Mouse (Mus musculus) neutrophil, adult 5-6 weeks (primary cell): ENCODE measurements at regions not wholly inside any gene's neighbourhood (a gene's known extent, or its start where the extent isn't known, plus 50 kb on each side); places are given as distances from the start of the nearest gene placed in this dataset.

Experiments
- ATAC-seq: fragments of 151-379, 151-347 bp; 2 replicates; pipeline ENCODE4 v1.8.0; 2017; ENCODE audit warnings: mild to moderate bottlenecking, moderate TSS enrichment; ENCODE audit not compliant: insufficient number of reproducible peaks, poor library complexity, low FRiP score, severe bottlenecking; ENCODE audit errors: extremely low read depth

DNA sequence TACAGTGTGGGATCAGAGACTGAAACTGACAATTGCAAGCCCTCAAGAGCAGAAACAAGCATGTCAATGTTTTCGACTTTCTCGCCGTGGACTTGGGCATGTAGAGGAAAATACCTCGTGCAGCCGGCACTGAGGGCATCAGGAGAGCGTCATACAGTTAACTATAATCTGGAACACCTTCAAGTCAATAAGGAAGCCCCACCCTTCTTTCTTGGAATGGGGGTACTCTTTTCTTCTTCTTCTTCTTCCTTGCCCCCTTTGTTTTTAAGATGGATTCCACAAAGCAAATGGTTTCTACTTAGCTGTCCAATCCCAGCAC lies 452.5 kb downstream of the Wdr11 start:
- no peak for ATAC-seq

DNA sequence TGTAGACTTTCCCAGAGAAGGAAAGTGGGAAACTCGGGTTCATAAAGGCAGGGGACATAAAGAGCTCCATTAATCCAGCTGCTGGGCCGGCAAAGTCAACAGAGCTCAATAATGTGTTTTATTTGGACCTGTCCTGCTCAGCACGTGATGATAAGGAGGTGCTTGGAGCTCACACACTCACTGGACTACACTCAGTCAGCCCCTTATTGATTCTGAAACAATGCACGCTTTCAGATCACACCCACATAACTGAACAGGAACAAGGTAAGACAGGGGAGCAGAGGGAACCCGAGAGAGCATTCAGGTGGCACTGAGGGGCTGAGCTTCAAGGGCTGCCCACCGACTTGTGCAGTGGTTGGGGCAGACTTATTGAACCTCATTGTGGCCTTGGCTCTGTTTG lies 452.9 kb downstream of the Wdr11 start:
- no peak for ATAC-seq

DNA sequence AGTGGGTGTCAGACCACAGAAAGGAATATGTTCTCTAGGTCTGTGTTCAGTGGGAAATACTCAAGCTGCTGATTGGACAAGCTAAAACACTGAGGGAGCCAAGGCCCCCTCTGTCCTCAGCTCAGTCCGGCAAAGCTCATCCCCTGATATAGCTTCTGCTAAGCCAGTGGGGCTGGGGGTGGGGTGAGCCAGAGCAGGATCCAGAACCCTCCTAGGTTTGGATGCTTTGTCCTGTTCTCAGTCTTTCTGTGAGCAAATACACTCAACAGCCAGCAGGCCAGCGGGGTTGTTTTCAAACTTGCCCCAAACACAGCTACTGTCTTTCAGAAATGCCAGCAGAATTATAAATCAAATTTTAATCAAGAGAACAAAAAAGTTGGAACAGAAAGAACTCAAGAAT lies 454.4 kb downstream of the Wdr11 start:
- no peak for ATAC-seq

DNA sequence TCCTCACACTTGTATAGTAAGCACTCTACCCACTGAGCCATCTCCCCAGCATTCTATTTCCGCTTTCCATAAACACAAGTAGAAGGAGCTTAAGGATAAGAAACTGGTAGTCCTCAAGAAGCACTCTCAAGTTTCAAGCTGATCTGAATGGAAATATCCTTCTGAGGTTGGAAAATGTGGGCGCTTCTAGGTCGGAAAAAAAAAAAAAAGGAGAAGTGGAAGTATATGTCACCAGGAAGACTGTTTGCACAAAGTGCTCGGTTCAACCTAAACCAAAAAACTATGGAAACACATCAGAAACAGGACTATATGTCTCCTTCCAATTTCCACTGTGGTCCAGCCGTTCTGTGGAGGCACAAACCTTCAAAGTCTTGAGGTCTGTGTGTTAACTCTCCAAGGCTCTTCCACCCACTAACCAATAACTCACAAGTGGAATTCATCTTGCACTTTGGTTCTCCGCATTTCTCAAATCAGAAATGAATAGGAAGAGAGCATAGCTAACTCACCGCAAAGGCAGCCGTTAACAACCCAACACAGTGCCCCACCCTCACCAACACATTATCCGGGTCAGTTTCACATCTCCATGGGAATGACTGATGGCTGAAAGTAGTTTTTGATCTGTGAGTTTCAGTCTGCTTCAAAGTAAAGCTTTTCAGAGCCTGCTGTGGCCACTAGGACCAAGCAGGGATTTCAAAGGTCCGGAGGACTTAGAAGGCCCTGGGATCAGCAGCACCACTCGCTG lies 455.8 kb downstream of the Wdr11 start:
- no peak for ATAC-seq

DNA sequence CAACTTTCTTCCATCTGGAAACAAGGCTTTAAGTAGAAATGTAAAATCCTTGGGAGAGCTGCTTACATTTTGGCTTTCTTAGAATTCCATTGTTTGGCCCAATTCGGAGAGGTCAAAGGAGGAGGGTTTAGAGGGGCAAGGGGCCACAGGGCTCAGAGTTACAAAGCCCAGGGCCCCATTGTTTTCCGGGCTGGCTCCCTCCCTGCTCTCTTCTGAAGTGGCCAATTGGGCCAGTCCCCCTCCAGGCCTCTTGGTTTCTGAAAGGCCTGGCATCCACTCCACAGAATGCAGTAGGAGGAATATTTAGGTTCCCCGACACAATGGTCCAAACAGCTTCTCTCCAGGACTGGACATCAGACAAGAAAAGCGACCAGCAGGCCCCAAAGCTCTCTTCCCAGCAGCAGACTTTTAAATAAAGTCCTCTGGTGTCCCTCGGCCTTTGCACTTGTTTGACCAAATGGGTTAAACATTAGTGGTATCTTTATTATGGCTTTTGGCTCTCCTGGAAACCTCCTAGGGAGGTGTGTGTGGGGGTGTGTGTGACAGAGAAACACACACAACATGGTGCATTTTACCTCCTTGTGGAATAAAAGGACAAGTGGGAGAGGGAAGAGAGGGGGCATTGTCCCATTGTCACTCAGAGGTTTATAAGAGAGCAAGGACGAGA lies 456.6 kb downstream of the Wdr11 start:
- ATAC-seq: no peak

DNA sequence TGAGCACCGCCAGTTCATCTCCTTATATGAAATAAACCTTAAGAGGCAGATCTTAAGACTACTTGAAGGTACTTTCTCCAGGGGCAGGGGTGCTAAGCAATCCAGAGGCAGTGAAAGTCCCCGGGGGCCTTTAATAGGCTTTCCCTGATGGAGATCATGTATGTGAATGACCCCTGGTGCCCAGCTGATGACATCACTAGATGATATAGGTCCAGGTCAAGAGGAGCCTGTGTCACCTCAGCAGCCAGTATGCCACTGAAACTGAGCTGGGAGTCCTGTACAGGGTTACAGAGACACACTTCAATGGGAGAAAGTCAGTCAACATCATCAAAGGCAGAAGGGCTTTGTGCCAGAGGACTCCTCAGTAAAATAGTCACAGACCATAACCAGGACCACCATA lies 457.8 kb downstream of the Wdr11 start:
- no peak for ATAC-seq

DNA sequence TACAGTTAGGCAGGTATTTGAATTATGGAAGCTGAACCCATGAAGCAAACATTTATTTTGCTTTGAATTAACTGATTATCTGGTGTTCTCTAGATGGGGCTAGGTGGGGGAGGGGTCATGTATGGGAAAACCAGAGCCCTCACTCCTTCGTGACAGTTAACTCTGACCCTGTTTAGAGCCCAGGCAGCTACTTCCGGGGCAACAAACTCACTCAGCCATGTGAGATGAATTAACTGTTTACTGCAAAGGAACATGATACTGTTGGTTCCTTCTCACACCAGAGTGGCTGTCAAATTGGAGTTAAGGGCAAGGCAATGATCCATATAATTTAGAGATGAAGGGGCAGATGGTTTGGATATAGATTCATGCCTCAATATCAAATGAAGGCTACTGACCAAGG lies 458.5 kb downstream of the Wdr11 start:
- no peak for ATAC-seq

DNA sequence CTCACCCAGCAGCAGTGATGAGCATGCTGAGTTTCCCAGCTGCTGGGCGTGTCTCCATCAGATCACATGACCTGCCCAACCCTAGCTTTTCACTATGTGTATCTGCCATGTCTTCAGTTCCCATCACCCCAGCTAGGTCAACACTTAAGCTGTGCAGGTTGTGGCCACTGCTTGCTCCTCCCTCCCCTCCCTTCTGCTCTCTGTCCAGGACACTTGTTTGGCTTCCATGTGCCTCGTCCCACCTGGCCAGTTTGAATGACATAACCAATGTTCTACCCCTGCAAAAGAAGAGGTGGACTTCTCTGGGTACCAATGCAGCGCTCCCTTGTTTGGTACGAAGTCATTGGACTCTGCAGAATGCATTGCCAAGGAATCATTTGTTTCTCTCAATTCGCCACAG lies 460.7 kb downstream of the Wdr11 start:
- ATAC-seq: no peak

DNA sequence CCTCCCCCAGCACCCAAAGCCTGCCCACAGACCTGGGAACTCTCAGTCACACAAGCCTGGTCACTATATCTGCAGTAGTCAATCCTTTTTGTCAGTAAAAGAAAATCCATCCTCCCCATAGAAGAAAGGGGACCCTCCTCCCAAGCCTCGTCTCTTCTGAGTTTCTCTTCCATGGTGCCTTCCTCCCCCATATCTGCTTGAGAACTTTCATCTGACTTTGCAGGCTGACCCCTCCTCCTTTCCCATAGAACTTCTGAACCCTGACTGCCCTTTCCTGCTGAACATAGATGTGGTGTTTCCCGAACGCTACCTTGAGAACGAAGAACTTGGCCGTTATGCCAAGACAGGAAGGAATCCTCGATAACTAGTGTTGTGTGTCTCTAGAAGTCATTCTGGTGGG lies 462.5 kb downstream of the Ate1 start:
- no peak for ATAC-seq

DNA sequence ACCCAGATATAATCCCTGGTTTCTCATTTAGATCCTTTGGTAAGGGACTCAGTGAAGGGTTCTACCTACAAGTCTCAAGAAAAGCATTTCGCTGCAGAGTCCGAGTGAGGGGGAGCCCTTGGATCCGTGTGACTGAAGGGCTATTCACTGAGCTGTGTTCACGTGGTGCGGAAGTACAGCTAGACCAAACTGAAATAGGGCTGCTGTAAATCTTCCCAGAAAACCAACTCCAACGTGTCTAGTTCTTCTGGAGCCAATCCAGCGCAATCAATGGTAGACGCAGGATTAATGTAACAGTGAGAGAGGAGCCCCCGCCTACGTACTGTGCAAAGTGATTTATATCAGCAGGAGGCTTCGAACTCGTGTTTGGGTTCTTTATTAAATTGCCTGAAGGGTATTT lies 461.9 kb downstream of the Ate1 start:
- no peak for ATAC-seq

DNA sequence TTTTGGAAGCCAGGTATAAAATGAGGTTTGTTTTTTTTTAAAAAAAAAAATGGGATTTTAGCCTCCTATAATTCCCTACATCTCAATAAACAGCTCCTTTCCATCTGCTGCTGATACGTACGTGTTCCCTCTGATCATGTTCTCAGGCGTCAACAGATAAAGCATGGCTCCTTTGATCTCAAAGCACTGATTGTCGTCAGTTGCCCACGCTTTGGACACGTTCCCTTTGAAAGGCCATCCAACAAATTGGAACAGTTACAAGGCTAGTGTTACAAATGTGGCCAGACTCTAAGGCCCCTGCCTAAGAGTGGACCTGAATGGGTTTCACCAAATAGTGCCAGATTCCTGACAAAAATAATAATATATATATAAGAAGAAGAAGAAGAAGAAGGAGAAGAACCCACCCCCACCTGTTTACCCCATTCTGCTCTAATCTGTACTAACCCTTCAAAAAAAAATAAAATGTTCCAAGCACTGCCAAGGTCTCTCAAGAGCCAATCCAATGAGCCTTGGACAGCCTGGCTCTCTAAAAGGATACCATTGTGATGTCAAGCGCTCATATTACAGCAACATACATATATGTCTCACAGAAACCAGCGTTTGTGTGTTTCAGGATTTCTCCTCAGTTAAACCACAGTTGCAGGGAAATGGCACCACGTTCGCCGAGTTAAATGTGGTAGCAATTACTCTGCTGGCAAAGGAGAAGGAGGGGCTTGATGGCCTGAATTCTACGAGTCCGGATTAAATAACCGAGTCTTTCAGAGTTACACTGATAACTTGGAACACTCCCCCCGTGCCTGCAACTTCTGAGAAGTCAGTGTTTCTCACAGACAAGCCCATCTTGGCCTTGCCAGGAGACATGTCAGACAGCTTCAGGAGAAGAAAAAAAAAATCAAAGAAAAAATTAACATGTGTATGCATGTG lies 460.2 kb downstream of the Ate1 start:
- no peak for ATAC-seq

DNA sequence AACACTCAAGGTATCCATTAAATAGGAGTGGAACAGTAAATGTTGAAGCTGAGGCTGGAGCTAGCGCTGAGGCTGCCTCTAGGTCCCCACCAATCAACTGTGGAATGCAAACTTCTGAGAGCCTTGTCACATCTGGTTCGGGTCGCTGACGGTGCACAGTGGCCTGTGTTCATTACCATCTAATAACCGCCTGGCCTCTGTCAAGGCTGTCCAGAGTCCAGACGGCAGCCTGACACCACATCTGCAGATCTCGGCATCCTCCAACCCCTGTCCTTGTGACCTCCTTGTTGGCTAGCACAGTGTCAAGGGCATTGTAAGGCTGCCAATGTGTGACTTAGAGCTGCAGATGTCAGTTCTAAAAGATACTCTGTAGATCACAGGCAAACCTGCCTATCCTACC lies 455.7 kb downstream of the Ate1 start:
- ATAC-seq: no peak

DNA sequence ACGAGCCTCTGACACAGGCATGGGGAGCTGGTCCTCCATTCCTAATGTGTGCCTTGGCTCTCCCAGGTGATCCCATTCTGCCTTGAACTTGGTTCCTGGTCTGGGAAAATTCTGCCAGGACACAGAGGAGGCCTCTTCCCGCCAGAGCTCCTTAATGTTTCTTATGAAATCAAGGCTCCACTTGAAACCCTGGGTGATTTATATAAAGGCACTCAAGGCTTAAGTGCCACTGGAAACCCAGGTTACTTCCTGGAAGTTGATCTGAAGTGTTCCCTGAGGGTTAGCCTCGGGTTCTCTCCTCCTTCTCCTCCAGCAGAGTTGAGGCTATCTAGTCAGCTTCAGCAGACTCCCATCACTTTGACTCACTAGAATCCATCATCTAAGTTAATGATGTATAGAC lies 451.9 kb downstream of the Ate1 start:
- ATAC-seq: no peak

DNA sequence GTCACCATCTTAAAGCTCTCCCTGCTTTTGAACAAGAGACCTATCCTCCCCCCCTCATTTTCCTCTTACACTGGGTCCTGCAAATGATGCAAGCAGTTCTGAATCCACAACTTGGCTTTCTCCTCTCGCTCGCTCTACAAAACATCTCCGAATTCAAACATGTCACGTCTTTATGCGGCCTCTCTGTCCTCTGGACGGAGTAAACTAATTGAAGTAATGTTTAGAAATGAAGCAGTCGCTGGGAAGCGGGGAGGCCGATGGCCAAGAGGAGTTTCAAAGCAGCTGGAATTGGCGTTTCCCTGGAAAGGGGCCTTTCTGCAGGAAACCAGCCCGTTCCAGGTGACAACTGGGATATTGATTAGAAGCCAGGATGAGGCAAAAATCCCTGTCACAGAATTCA lies 446.8 kb downstream of the Ate1 start:
- no peak for ATAC-seq

DNA sequence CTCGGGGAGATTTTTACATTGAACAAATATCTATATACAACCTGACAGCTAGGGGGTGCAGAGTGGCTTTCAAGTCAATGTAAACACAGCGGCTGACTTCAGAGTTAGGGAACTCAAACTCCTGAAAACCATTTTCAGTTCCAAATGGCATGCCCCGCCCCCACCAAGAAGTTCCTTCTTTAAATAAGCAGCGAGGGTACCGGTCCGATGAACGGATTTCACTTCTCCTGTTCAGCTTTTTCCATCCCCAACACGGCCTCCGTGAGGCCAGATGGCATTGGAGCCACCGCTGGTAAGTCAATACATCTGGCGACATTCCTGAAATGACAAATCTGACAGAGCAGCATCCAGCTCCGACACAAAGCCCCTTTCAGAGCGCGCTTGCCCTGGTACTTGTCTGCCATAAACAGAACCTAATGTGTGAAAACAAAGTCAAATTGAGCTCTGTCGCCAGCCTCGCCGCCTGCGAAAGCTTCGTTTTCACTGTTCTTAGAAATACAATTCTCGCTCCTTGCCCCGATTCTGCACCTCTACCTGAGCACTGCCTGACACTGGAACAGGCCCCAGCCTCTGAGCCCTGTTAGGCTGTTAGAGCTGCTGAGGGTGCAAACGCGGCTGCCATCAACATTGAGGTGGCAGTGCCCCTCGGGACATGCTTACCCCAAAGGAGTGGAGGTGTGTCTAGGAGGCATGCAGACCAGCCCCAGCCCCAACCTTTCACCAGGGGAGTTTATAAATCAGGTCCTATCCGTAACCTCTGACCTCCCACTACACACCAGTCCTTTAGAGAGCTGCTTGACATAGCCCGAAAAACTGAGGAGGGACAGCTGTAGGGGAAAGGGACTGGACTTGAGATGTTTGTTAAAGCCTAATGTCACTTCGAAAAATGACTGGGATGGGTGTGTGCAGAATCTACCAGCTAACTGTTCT lies 446.0 kb downstream of the Ate1 start:
- ATAC-seq: no peak

DNA sequence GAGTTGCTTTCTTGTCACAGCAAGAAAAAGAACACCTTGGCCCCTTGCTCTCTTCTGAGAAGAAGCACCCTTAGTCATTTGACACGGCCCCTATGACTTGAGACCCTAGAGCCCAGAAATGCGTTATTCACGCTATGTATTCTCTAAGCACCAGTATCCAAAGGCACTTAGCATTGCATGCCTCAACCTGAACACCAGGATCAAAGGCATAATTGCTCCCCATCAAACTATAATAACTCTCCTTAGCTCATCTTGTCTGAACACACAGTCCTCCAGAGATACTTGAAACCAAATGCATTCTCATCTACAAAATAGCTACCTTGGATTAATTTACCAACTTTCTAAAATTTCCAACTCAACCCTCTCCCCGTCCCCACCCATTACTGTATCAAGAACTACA lies 437.5 kb downstream of the Ate1 start:
- ATAC-seq: no peak

DNA sequence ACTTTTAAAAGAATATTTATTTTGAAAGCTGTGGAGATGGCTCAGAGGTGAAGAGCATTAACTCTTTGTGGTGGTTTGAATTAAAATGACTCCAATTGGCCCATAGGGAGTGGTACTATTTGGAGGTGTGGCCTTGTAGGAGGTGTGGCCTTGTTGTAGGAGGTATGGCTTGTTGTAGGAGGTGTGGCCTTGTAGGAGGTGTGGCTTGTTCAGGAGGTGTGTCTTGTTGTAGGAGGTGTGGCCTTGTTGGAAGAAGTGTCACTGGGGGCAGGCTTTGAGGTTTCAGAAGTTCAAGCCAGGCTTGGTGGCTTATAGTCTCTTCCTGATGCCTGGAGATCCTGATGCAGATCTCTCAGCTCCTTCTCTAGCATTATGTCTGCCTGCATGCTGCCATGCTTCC lies 434.5 kb downstream of the Ate1 start:
- no peak for ATAC-seq

DNA sequence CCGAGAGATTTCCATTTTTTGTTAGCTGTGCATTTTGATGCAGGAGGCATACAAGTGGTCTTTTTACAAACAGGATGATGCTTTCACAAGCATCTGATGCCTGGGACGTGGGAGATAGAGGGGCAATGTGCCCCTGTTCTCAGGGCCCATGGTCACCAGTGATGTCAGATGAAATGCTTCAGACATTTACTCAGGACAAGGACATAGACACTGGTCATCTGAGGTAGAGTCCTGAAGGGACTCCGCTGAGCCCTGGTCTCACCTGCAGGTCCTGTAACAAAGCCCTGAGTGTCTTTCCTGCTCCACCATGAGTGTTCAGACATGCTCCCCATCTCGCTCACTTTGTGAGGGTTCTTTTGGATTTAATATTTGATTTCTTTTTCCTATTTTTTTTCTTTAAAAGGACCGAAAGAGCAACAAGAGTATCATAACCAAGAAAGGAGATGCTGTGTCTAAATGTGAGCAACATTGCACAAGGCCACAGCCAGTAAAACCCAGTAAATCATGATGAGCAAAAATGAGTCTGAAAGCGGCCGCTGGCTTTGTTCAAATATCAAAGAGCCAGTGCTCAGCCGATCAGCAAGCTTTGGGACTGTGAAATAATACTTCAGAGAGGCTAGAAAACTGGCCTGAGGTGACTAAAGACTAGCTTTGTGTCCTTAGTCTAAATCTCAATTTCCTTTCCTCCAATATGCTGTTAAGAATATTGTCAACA lies 430.1 kb downstream of the Ate1 start:
- no peak for ATAC-seq
